Mouse (Mus musculus): ENCODE measurements at regions not wholly inside any gene's neighbourhood (a gene's known extent, or its start where the extent isn't known, plus 50 kb on each side); places are given as distances from the start of the nearest gene placed in this dataset.

- DNase-seq (ENCODE audit: low spot score), result no peak
Observed at GRCm38 (mm10) chr2:135606306-135606705, 52.5 kb upstream of the Plcb4 start.
